Mouse (Mus musculus): ENCODE measurements around the gene Lrrc71.

Gene Lrrc71

GRCm38 (mm10) chr3:87763683-87764289 lies 15.4 kb upstream of the Lrrc71 start:
- DNase-seq (ENCODE audit: low spot score) = peak; percentile 52

GRCm38 (mm10) chr3:87763202-87763601 lies 14.8 kb upstream of the Lrrc71 start:
- DNase-seq (ENCODE audit: low spot score) = no peak

GRCm38 (mm10) chr3:87761408-87762375 lies 13.3 kb upstream of the Lrrc71 start:
- DNase-seq (ENCODE audit: low spot score) = no peak

GRCm38 (mm10) chr3:87758641-87759040 lies 10.2 kb upstream of the Lrrc71 start:
- DNase-seq (ENCODE audit: low spot score) = no peak

- no peak for DNase-seq (ENCODE audit: low spot score)
Observed at GRCm38 (mm10) chr3:87756488-87756887, 8.1 kb upstream of the Lrrc71 start.

GRCm38 (mm10) chr3:87755964-87756363 lies 7.5 kb upstream of the Lrrc71 start:
- DNase-seq (ENCODE audit: low spot score) = peak; percentile 66

- DNase-seq (ENCODE audit: low spot score) = no peak
Observed at GRCm38 (mm10) chr3:87753829-87754228, 5.4 kb upstream of the Lrrc71 start.

- DNase-seq (ENCODE audit: low spot score) = no peak
Observed at GRCm38 (mm10) chr3:87752567-87752966, 4.1 kb upstream of the Lrrc71 start.

- no peak for DNase-seq (ENCODE audit: low spot score)
Observed at GRCm38 (mm10) chr3:87749977-87750376, 1.6 kb upstream of the Lrrc71 start.

GRCm38 (mm10) chr3:87749036-87749435 lies 611 bp upstream of the Lrrc71 start:
- DNase-seq (ENCODE audit: low spot score) = no peak

- DNase-seq (ENCODE audit: low spot score) = no peak
Observed at GRCm38 (mm10) chr3:87745036-87745659, 3.3 kb downstream of the Lrrc71 start.

GRCm38 (mm10) chr3:87743927-87744326 lies 4.5 kb downstream of the Lrrc71 start:
- DNase-seq (ENCODE audit: low spot score) = no peak

GRCm38 (mm10) chr3:87742735-87743134 lies 5.7 kb downstream of the Lrrc71 start:
- no peak for DNase-seq (ENCODE audit: low spot score)

GRCm38 (mm10) chr3:87742013-87742412 lies 6.4 kb downstream of the Lrrc71 start:
- no peak for DNase-seq (ENCODE audit: low spot score)

- no peak for DNase-seq (ENCODE audit: low spot score)
Observed at GRCm38 (mm10) chr3:87738906-87739305, 9.5 kb downstream of the Lrrc71 start.

- DNase-seq (ENCODE audit: low spot score) = no peak
Observed at GRCm38 (mm10) chr3:87735335-87735734, 13.1 kb downstream of the Lrrc71 start.

GRCm38 (mm10) chr3:87733984-87734761 lies 14.3 kb downstream of the Lrrc71 start:
- DNase-seq (ENCODE audit: low spot score) = no peak

- no peak for DNase-seq (ENCODE audit: low spot score)
Observed at GRCm38 (mm10) chr3:87733098-87733497, 15.3 kb downstream of the Lrrc71 start.

- DNase-seq (ENCODE audit: low spot score) = no peak
Observed at GRCm38 (mm10) chr3:87728696-87729095, 19.7 kb downstream of the Lrrc71 start.

GRCm38 (mm10) chr3:87726191-87726590 lies 22.2 kb downstream of the Lrrc71 start:
- no peak for DNase-seq (ENCODE audit: low spot score)

GRCm38 (mm10) chr3:87725396-87726160 lies 22.8 kb downstream of the Lrrc71 start:
- no peak for DNase-seq (ENCODE audit: low spot score)

All from left cerebral cortex, adult 11 months (tissue).